Mouse (Mus musculus) lung, postnatal 0 days (tissue): ENCODE data around the gene Nipal3.

ENCODE experiments used
- CTCF ChIP-seq: IDR thresholded peaks from 2 replicates; pipeline ENCODE4 v1.5.1; 2016; ENCODE audit warnings: antibody characterized with exemption, mild to moderate bottlenecking
- EP300 ChIP-seq: IDR thresholded peaks from 2 replicates; pipeline ENCODE4 v1.6.1; 2016; ENCODE audit warnings: antibody characterized with exemption, mild to moderate bottlenecking, control low read depth

DNA sequence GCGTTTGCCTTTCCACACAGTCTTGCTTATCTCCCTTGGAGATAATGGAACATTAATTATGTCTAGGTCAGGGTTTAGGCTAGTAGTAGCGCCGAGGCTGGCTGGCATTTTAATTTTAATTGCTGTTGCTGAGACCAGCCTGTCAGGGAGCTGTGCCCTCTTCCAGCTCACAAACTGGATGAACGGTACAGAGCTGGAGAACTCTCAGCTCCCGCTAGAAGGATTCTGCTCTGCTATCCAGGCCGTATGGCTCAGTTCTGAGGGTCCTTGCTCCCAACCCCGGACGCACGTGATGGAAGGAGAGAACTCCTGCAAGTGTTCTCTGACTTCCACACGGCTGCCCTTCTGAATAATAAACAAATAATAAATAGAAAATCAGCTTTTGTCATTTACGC lies 60.4 kb downstream of the Nipal3 start:
- TF ChIP-seq CTCF, result no peak
- no peak for TF ChIP-seq EP300
